Mouse (Mus musculus) thymus, postnatal 0 days (tissue): ENCODE data around the gene Hat1. TPM values are rescaled to one million over a fixed set of nuclear protein-coding genes. Genes with fewer than 3 reads are reported as not detected.

ENCODE experiments used
- DNase-seq: peaks from one replicate; pipeline ENCODE4 v3.0.0-alpha.2; 2015; ENCODE audit warnings: low spot score
- polyA plus RNA-seq: library from polyadenylated mRNA; unstranded; fragments of >200 nt; fragmentation: Nextera tagmentation; extraction: Ambion mirVana; gene quantifications from 2 replicates; pipeline ENCODE4 v1.2.1, GENCODE M21; 2015

Gene Hat1
- polyA plus RNA-seq, 1 experiment from 2014 or later: 147 TPM

- DNase-seq: no peak
Observed at GRCm38 (mm10) chr2:71374275-71375155, 14.2 kb upstream of the Hat1 start.

- no peak for DNase-seq
Observed at GRCm38 (mm10) chr2:71376433-71376906, 12.3 kb upstream of the Hat1 start.

GRCm38 (mm10) chr2:71377426-71377825, 11.3 kb upstream of the Hat1 start:
- DNase-seq: no peak

GRCm38 (mm10) chr2:71381962-71382361, 6.8 kb upstream of the Hat1 start:
- no peak for DNase-seq

GRCm38 (mm10) chr2:71383890-71384289, 4.9 kb upstream of the Hat1 start:
- DNase-seq: no peak

GRCm38 (mm10) chr2:71387766-71388165, 992 bp upstream of the Hat1 start:
- no peak for DNase-seq

- peak; percentile 27 for DNase-seq
Observed at GRCm38 (mm10) chr2:71389864-71390263, 1.1 kb downstream of the Hat1 start.

GRCm38 (mm10) chr2:71405613-71406012, 16.9 kb downstream of the Hat1 start:
- DNase-seq: no peak

GRCm38 (mm10) chr2:71418760-71419280, 30.1 kb downstream of the Hat1 start:
- DNase-seq: no peak

- DNase-seq: no peak
Observed at GRCm38 (mm10) chr2:71419408-71419807, 30.6 kb downstream of the Hat1 start.

- DNase-seq: no peak
Observed at GRCm38 (mm10) chr2:71420895-71421425, 32.2 kb downstream of the Hat1 start.

- no peak for DNase-seq
Observed at GRCm38 (mm10) chr2:71424545-71424944, 35.8 kb downstream of the Hat1 start.

GRCm38 (mm10) chr2:71435440-71435839, 46.7 kb downstream of the Hat1 start:
- DNase-seq: no peak

- no peak for DNase-seq
Observed at GRCm38 (mm10) chr2:71443376-71443775, 54.6 kb downstream of the Hat1 start.

GRCm38 (mm10) chr2:71445536-71446196, 56.9 kb downstream of the Hat1 start:
- no peak for DNase-seq

GRCm38 (mm10) chr2:71449604-71450003, 60.8 kb downstream of the Hat1 start:
- DNase-seq: peak; percentile 44

GRCm38 (mm10) chr2:71451761-71452160, 63.0 kb downstream of the Hat1 start:
- DNase-seq: no peak

- peak; percentile 94 for DNase-seq
Observed at GRCm38 (mm10) chr2:71453161-71453916, 64.6 kb downstream of the Hat1 start, which contains the start of gene Metap1d. Gene Metap1d, plus strand, starts transcription at chr2:71453276.

- DNase-seq: no peak
Observed at GRCm38 (mm10) chr2:71453917-71454260, 65.1 kb downstream of the Hat1 start.

GRCm38 (mm10) chr2:71458624-71459023, 69.9 kb downstream of the Hat1 start:
- DNase-seq: no peak

- DNase-seq: no peak
Observed at GRCm38 (mm10) chr2:71459659-71460058, 70.9 kb downstream of the Hat1 start.
